Mouse (Mus musculus) heart, adult 18-20 months (tissue): ENCODE results near the gene Usp11. TPM values are rescaled to one million over a fixed set of nuclear protein-coding genes. Genes with fewer than 3 reads are reported as not detected.

ENCODE experiments used
- total RNA-seq, 2 experiments: library from RNA; stranded (reverse); gene quantifications; 2 replicates each; pipeline ENCODE4 v1.2.3; 2021

Gene Usp11
- total RNA-seq, 2 experiments from 2014 or later, result 4.6 to 7.8 TPM

Other genes starting within 250 kb of the Usp11 start
- under 1 TPM; 0.28 to 0.52 TPM for gene Rgn, start 154.1 kb upstream of the Usp11 start, total RNA-seq
- gene Rbm10, start 86.4 kb upstream of the Usp11 start, total RNA-seq, result 10 to 100 TPM; 16.4 to 19.2 TPM
- gene Ndufb11, start 86.3 kb upstream of the Usp11 start, total RNA-seq, result 100 to 1,000 TPM; 646 to 672 TPM
- 100 to 1,000 TPM; 206 to 212 TPM for gene Uba1, start 45.6 kb upstream of the Usp11 start, total RNA-seq
- gene Cdk16, start 16.0 kb upstream of the Usp11 start, total RNA-seq, result 100 to 1,000 TPM; 107 to 117 TPM
- 10 to 100 TPM; 81.2 to 83.4 TPM for gene Araf, start 93.9 kb downstream of the Usp11 start, total RNA-seq
- gene Timp1, start 166.3 kb downstream of the Usp11 start, total RNA-seq, result 1 to 10 TPM; 2.2 to 3.2 TPM
- gene Syn1, start 217.1 kb downstream of the Usp11 start, total RNA-seq, result under 1 TPM; 0.10 to 0.21 TPM
- 10 to 100 TPM in 1 of 2 experiments, 1 to 10 TPM in 1; 8.0 to 11.8 TPM for gene Cfp, start 227.6 kb downstream of the Usp11 start, total RNA-seq
- 1 to 10 TPM; 7.4 to 7.5 TPM for gene Elk1, start 246.7 kb downstream of the Usp11 start, total RNA-seq